Mouse (Mus musculus) heart, adult 18-20 months (tissue): ENCODE data around the gene Vmn2r76. TPM values are rescaled to one million over a fixed set of nuclear protein-coding genes. Genes with fewer than 3 reads are reported as not detected.
"Not testable (repeated sequence)": the region's sequence is repeated elsewhere in the genome, so short reads cannot be mapped to it uniquely, and the experiment has no call there.

Experiments
- DNase-seq, 2 experiments: peaks; one replicate each; pipeline ENCODE4 v3.0.0; 2021 to 2022; ENCODE audit warnings: mixed read lengths in 1 of 2
- long read RNA-seq, 2 experiments: library from polyadenylated mRNA; stranded (forward); transcript quantifications; one replicate each; pipeline ENCODE4 v2.0.0; 2021
- total RNA-seq, 2 experiments: library from RNA; stranded (reverse); gene quantifications; 2 replicates each; pipeline ENCODE4 v1.2.3; 2021

Vmn2r76 gene
- not detected for total RNA-seq
- long read RNA-seq, experiment 1 = 0 reads
- long read RNA-seq, experiment 2 = 0 reads

DNA sequence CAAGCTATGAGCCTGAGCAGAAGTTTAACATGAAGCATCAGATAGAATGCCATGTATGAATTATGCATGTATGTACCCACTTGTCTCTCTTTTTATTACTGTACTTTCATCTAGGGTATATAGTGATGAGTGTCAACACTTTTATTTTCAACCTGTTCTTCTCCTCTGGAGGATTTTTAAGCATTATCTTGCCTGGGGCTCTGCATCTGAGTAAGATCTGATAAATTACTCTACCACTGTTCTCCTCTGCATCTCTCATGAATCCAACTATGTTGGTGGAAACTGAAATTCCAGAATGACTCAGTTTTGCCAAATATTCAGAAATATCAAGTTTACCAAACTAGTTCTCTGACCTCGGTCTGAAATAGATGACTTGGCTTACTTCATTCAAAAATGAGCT is at the start of gene Vmn2r76:
Gene Vmn2r76 (minus strand): TSS at position 101 of the 400 bp plus-strand sequence.
- DNase-seq = no peak

DNA sequence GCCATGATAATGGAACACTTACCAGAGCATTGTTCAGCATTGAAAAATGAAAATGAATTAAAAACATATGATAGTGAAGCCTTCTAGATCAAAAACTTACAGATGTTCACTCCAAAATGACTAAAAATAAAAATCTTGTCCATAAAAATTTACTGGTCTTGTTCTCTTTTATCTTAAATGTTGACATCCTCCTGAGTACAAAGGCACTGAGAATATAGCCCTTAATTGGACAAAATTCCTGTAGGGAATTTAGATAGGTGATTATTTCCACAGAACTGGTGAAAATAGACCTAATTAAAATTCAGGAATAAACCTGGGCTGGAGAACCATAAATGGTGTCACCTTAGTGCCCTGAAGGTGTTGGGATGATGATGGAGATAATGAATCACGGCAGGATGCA is 31.0 kb upstream of the Vmn2r76 start, which contains the start of gene Olfr310:
Gene Olfr310 (minus strand): TSS at position 101 of the 400 bp plus-strand sequence.
- DNase-seq = no peak

DNA sequence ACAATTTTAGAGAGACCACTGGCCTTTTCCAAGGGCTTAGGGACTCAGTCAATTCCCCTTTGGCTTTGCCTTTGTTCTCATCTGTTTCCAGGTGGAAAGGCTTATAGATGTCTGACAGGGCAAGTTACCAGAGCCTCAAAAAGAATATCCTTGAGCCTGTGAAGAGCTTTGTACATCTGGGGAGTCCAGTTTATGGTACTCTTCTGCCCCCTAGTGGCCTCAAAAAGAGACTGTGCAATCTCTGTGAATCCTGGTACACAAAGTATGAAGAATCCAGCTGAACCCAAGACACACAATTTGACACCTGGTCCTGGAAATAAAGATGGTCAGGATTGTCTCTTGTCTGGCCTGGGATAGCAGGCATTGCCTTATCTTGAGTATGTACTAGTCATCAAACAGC is 34.8 kb downstream of the Vmn2r76 start:
- no peak for DNase-seq

GRCm38 (mm10) chr7:86171678-86172077 is 74.4 kb downstream of the Vmn2r76 start, which contains the start of gene Vmn2r75:
TSS of gene Vmn2r75 (minus strand) at chr7:86171778.
- DNase-seq = not testable (repeated sequence)

Other genes with a start within 250 kb of the Vmn2r76 start
- not detected for gene Vmn2r75, start 74.5 kb downstream of the Vmn2r76 start, total RNA-seq
- not detected for gene Olfr310, start 30.9 kb upstream of the Vmn2r76 start, total RNA-seq
- gene Olfr309, start 67.4 kb upstream of the Vmn2r76 start, total RNA-seq = not detected
- gene Olfr308, start 79.3 kb upstream of the Vmn2r76 start, total RNA-seq = not detected
- gene Olfr307, start 91.3 kb upstream of the Vmn2r76 start, total RNA-seq = not detected
- gene Olfr305, start 120.6 kb upstream of the Vmn2r76 start, total RNA-seq = not detected
- not detected for gene Olfr304, start 140.3 kb upstream of the Vmn2r76 start, total RNA-seq
- not detected for gene Olfr303, start 151.5 kb upstream of the Vmn2r76 start, total RNA-seq
- gene Olfr301, start 157.5 kb upstream of the Vmn2r76 start, total RNA-seq = not detected
- not detected for gene Olfr299, start 213.6 kb upstream of the Vmn2r76 start, total RNA-seq
- gene Olfr298, start 246.2 kb upstream of the Vmn2r76 start, total RNA-seq = not detected